9 mouse cellular contexts compared by ENCODE assay signal in the genomic region with DNA sequence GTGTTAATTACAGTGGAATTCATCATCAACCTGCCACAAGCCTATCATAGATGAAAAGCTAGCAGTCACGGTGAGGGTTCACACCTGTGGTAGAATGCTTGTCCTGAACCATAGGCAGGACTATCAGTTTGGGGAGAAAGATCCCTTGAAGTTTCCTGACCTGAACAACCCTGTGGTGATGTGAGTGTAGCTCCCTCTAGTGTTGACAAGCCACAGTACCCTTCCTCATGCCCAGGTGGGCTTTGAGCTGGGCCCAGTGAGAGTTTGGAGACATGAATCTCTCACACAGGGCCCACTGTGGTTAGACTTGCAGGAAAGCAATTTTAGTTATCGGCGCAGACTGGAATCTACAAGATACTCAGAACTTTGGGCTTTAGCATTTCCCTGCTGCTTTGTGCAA. TPM values are rescaled to one million over a fixed set of nuclear protein-coding genes. Genes with fewer than 3 reads are reported as not detected.
DNase-seq lines count a peak whose midpoint lies in the region; ATAC-seq and TF ChIP-seq lines count a peak whose summit lies in the region.
"Had no signal": no experiment of that assay in that cellular context is flagged by ENCODE, and none has a peak within 500 bp of the region (broad histone marks: within the 10 kb centered on the region; RNA-seq: fewer than 3 reads in every experiment).

No protein-coding gene starts in this region.

- no peaks in the 10 kb centered on the region for H3K27me3 ChIP-seq in testis, adult 2 months (ENCODE audit: control insufficient read depth, insufficient read depth, low read length)
- H3K27me3 ChIP-seq in midbrain, postnatal 0 days (ENCODE audit: insufficient read depth, low read length): no peaks in the 10 kb centered on the region
- H3K27me3 ChIP-seq: neural tube, embryonic 12.5 days had no signal

- H3K4me1 ChIP-seq in testis, adult 2 months (ENCODE audit: control insufficient read depth, insufficient read depth, low read length): no peaks in the 10 kb centered on the region
- no peaks in the 10 kb centered on the region for H3K4me1 ChIP-seq in midbrain, postnatal 0 days (ENCODE audit: insufficient read depth, low read length)
- H3K4me1 ChIP-seq: neural tube, embryonic 12.5 days had no signal

- no peak overlapping the region for H3K27ac ChIP-seq in testis, adult 2 months (ENCODE audit: control insufficient read depth, insufficient read depth, low read depth, low read length)
- no peak overlapping the region for H3K27ac ChIP-seq in midbrain, postnatal 0 days (ENCODE audit: low read depth, low read length)
- H3K27ac ChIP-seq: neural tube, embryonic 12.5 days had no signal

- H3K9me3 ChIP-seq in midbrain, postnatal 0 days (ENCODE audit: low read length): no peaks in the 10 kb centered on the region
- H3K9me3 ChIP-seq: neural tube, embryonic 12.5 days had no signal

- H3K4me2 ChIP-seq in midbrain, postnatal 0 days (ENCODE audit: low read depth, low read length, poor library complexity, severe bottlenecking): no peak overlapping the region
- H3K4me2 ChIP-seq: neural tube, embryonic 12.5 days had no signal

- no peaks in the 10 kb centered on the region for H3K36me3 ChIP-seq in testis, adult 2 months (ENCODE audit: control insufficient read depth, insufficient read depth, low read length)
- peaks cover 6% of the 10 kb centered on the region for H3K36me3 ChIP-seq in midbrain, postnatal 0 days (ENCODE audit: insufficient read depth, low read length)
- H3K36me3 ChIP-seq: neural tube, embryonic 12.5 days had no signal

- no peak overlapping the region for H3K4me3 ChIP-seq in testis, adult 2 months (ENCODE audit: control insufficient read depth, low read depth, low read length)
- H3K4me3 ChIP-seq in midbrain, postnatal 0 days (ENCODE audit: low read depth, low read length): no peak overlapping the region
- H3K4me3 ChIP-seq: neural tube, embryonic 12.5 days had no signal

- no peak for DNase-seq in frontal cortex, postnatal 14 days (ENCODE audit: low spot score in 2 of 2)
- no peak for DNase-seq in testis, postnatal 14 days (ENCODE audit: low spot score)
- peak; percentile 29 for DNase-seq in embryo, embryonic 11.5 days (ENCODE audit: low read depth, low spot score)
- DNase-seq in kidney, postnatal 25 days: peak; percentile 56 to 58
- peak; percentile 15 for DNase-seq in midbrain, postnatal 0 days (ENCODE audit: low spot score)
- no peak for DNase-seq in ovary, postnatal 10 days (ENCODE audit: low spot score)

- peak; percentile 74; the same call in 1 of the 2 replicates for ATAC-seq in frontal cortex, adult (ENCODE audit: low TSS enrichment)
- no peak for ATAC-seq in midbrain, postnatal 0 days (ENCODE audit: low FRiP score)

- TF ChIP-seq POLR2A in testis, adult 2 months (IDR thresholded peaks at IDR 0.05; ENCODE audit: control insufficient read depth, low read depth, low read length): no peak

- H3K9ac ChIP-seq in midbrain, postnatal 0 days (replicated peaks; ENCODE audit: low read length, poor library complexity, severe bottlenecking): no peak overlapping the region
- H3K9ac ChIP-seq: neural tube, embryonic 12.5 days had no signal

- 82% methylated on average over 3 of the region's 3 CpGs for WGBS in midbrain, postnatal 0 days

- TF ChIP-seq CTCF in testis, adult 2 months (IDR thresholded peaks at IDR 0.05; ENCODE audit: control insufficient read depth, insufficient read depth, insufficient replicate concordance, low read depth, low read length): peak; percentile 38; the same call in 1 of the 2 replicates
- peak; percentile 71 for TF ChIP-seq CTCF in midbrain, postnatal 0 days (IDR thresholded peaks at IDR 0.05)

RNA-seq across cellular contexts. Expression of a gene that starts 39.5 kb away (rescaled TPM):
- 50.8 and 63.9 TPM in 2 replicates for polyA plus RNA-seq in testis, adult 2 months (2012; rRNA removed)
- total RNA-seq in midbrain, postnatal 0 days (2014; rRNA removed): 275 and 308 TPM in 2 replicates
- polyA plus RNA-seq in midbrain, postnatal 0 days (2015; fragmentation: Nextera tagmentation; extraction: Ambion mirVana): 109 and 117 TPM in 2 replicates

Comparison
In these comparisons a context has a peak if more than half of its experiments do, and no peak if none do; other contexts are left out.
1. DNase-seq: peak in embryo, embryonic 11.5 days (single experiment), kidney, postnatal 25 days (2 of 2) and midbrain, postnatal 0 days (single experiment); none in frontal cortex, postnatal 14 days (0 of 2), testis, postnatal 14 days (single experiment) and ovary, postnatal 10 days (single experiment).